9 mouse cellular contexts compared by ENCODE assay signal in genomic region chr9:70929840-70930640, GRCm38 (mm10). TPM values are rescaled to one million over a fixed set of nuclear protein-coding genes. Genes with fewer than 3 reads are reported as not detected.
DNase-seq lines count a peak whose midpoint lies in the region; ATAC-seq and TF ChIP-seq lines count a peak whose summit lies in the region.
"Had no signal": no experiment of that assay in that cellular context is flagged by ENCODE, and none has a peak within 500 bp of the region (broad histone marks: within the 10 kb centered on the region; RNA-seq: fewer than 3 reads in every experiment).

No protein-coding gene starts in this region.

- no peak overlapping the region for H3ac ChIP-seq in C2C12 (ENCODE audit: control insufficient read depth, insufficient read length, low read depth)

- H3K79me2 ChIP-seq in C2C12 (ENCODE audit: control insufficient read depth, insufficient read depth) = no peaks in the 10 kb centered on the region

- ATAC-seq in granulocyte monocyte progenitor cell, adult 5-6 weeks (replicated peaks; ENCODE audit: poor library complexity, severe bottlenecking) = peak; percentile 65
- no peak for ATAC-seq in midbrain, postnatal 0 days (ENCODE audit: low FRiP score)

- intact Hi-C loops in left cerebral cortex, postnatal 36 days (cut with DNase I) = loop anchor here (5.0 kb wide), 1 partner anchor 253 kb away; the partner anchor contains the start of gene Adam10

- peak; percentile 34 for DNase-seq in gastrocnemius, postnatal 10 days
- DNase-seq in gastrocnemius, adult 8-10 months (ENCODE audit: low spot score in 2 of 2) = no peak
- DNase-seq in brain, embryonic 14.5 days (ENCODE audit: low read depth) = peak; percentile 55
- DNase-seq in left cerebral cortex, postnatal 36 days (ENCODE audit: low spot score in 2 of 2) = peak; percentile 26 to 36
- DNase-seq in midbrain, postnatal 0 days (ENCODE audit: low spot score) = peak; percentile 68
- peak; percentile 41 for DNase-seq in testis, postnatal 14 days (ENCODE audit: low spot score)

- no peak overlapping the region for H3K4me2 ChIP-seq in midbrain, postnatal 0 days (ENCODE audit: low read depth, low read length, poor library complexity, severe bottlenecking)

- no peaks in the 10 kb centered on the region for H3K9me3 ChIP-seq in midbrain, postnatal 0 days (ENCODE audit: low read length)

- H3K4me3 ChIP-seq in C2C12 (ENCODE audit: insufficient read depth, poor library complexity, severe bottlenecking) = no peak overlapping the region
- no peak overlapping the region for H3K4me3 ChIP-seq in midbrain, postnatal 0 days (ENCODE audit: low read depth, low read length)

- H3K4me1 ChIP-seq in midbrain, postnatal 0 days (ENCODE audit: insufficient read depth, low read length) = no peaks in the 10 kb centered on the region

- TF ChIP-seq CTCF in C2C12 (IDR thresholded peaks at IDR 0.05; ENCODE audit: control insufficient read depth, insufficient read depth, insufficient read length) = peak; percentile 21
- TF ChIP-seq CTCF in brain, embryonic 14.5 days (IDR thresholded peaks at IDR 0.05; ENCODE audit: borderline replicate concordance, extremely low read depth, insufficient read depth, insufficient read length) = peak; percentile 60; the same call in 1 of the 2 replicates
- peak; percentile 73 for TF ChIP-seq CTCF in midbrain, postnatal 0 days (IDR thresholded peaks at IDR 0.05)

- TF ChIP-seq POLR2A in brain, embryonic 14.5 days (IDR thresholded peaks at IDR 0.05; ENCODE audit: borderline replicate concordance, extremely low read depth, insufficient read depth, insufficient read length, poor library complexity, severe bottlenecking) = no peak

- H3K36me3 ChIP-seq in C2C12 (ENCODE audit: control insufficient read depth, insufficient read depth) = no peaks in the 10 kb centered on the region
- H3K36me3 ChIP-seq in midbrain, postnatal 0 days (ENCODE audit: insufficient read depth, low read length) = no peaks in the 10 kb centered on the region

- H3K79me3 ChIP-seq in C2C12 (ENCODE audit: low read depth) = no peaks in the 10 kb centered on the region

- WGBS in midbrain, postnatal 0 days = 49% methylated on average over 15 of the region's 15 CpGs

- no peak overlapping the region for H3K27ac ChIP-seq in midbrain, postnatal 0 days (ENCODE audit: low read depth, low read length)

- no peak overlapping the region for H3K9ac ChIP-seq in midbrain, postnatal 0 days (replicated peaks; ENCODE audit: low read length, poor library complexity, severe bottlenecking)

- no peaks in the 10 kb centered on the region for H3K27me3 ChIP-seq in C2C12 (ENCODE audit: control insufficient read depth, insufficient read depth, insufficient read length)
- no peaks in the 10 kb centered on the region for H3K27me3 ChIP-seq in midbrain, postnatal 0 days (ENCODE audit: insufficient read depth, low read length)

TF ChIP-seq in C2C12, 6 proteins besides CTCF, POLR2A, EP300 and RAD21:
- TF ChIP-seq MYOG (IDR thresholded peaks at IDR 0.05; ENCODE audit: control insufficient read depth, extremely low read depth, insufficient read length) = no peak
- no peak for TF ChIP-seq CEBPB (IDR thresholded peaks at IDR 0.05; ENCODE audit: low read depth)
- TF ChIP-seq USF1 (IDR thresholded peaks at IDR 0.05; ENCODE audit: low read depth) = no peak
- TF ChIP-seq MYOD1 (IDR thresholded peaks at IDR 0.05; ENCODE audit: control insufficient read depth, insufficient read length, low read depth) = no peak
- TF ChIP-seq MAX (IDR thresholded peaks at IDR 0.05) = no peak
- TF ChIP-seq FOSL1 (IDR thresholded peaks at IDR 0.05; ENCODE audit: insufficient read depth, low read length, poor library complexity, severe bottlenecking) = no peak

RNA-seq across cellular contexts. Expression of gene Lipc, which starts 22.0 kb away (rescaled TPM):
- total RNA-seq in gastrocnemius, postnatal 10 days (2021) = 1 to 10 TPM in 1 of 2 experiments, not detected in 1; 1.2 TPM
- total RNA-seq in gastrocnemius, adult 8-10 months (2022) = not detected
- polyA plus RNA-seq in C2C12 (2012; fragmentation: generic; extraction: Trizol) = not detected
- 0.09 and 0.16 TPM in 2 replicates for polyA plus RNA-seq in brain, embryonic 14.5 days (2012; rRNA removed)
- total RNA-seq in granulocyte monocyte progenitor cell, adult 5-6 weeks (2014; fragmentation: Nextera tagmentation) = not detected in 2 replicates
- not detected in 2 replicates for total RNA-seq in granulocyte monocyte progenitor cell, adult 5-6 weeks (2017)
- under 1 TPM; 0.25 to 0.29 TPM for total RNA-seq in left cerebral cortex, postnatal 36 days (2021)
- not detected in 2 replicates for total RNA-seq in midbrain, postnatal 0 days (2014; rRNA removed)
- 0.18 TPM in 1 of 2 replicates, not detected in the other for polyA plus RNA-seq in midbrain, postnatal 0 days (2015; fragmentation: Nextera tagmentation; extraction: Ambion mirVana)
- total RNA-seq: left cerebral cortex, adult 18-20 months had no signal

Comparison
In these comparisons a context has a peak if more than half of its experiments do, and no peak if none do; other contexts are left out.
1. DNase-seq: peak in gastrocnemius, postnatal 10 days (single experiment), brain, embryonic 14.5 days (single experiment), left cerebral cortex, postnatal 36 days (2 of 2), midbrain, postnatal 0 days (single experiment) and testis, postnatal 14 days (single experiment); none in gastrocnemius, adult 8-10 months (0 of 2).
2. CTCF ChIP-seq: peak in every context shown above with its lines; median percentile 73 in midbrain, postnatal 0 days; 60 in brain, embryonic 14.5 days; 21 in C2C12.